Mouse (Mus musculus): Measurements from ENCODE around the gene Tspan10. TPM values are rescaled to one million over a fixed set of nuclear protein-coding genes. Genes with fewer than 3 reads are reported as not detected.

Tspan10 gene
- polyA plus RNA-seq, 1 experiment from 2014 or later, result not detected

DNA sequence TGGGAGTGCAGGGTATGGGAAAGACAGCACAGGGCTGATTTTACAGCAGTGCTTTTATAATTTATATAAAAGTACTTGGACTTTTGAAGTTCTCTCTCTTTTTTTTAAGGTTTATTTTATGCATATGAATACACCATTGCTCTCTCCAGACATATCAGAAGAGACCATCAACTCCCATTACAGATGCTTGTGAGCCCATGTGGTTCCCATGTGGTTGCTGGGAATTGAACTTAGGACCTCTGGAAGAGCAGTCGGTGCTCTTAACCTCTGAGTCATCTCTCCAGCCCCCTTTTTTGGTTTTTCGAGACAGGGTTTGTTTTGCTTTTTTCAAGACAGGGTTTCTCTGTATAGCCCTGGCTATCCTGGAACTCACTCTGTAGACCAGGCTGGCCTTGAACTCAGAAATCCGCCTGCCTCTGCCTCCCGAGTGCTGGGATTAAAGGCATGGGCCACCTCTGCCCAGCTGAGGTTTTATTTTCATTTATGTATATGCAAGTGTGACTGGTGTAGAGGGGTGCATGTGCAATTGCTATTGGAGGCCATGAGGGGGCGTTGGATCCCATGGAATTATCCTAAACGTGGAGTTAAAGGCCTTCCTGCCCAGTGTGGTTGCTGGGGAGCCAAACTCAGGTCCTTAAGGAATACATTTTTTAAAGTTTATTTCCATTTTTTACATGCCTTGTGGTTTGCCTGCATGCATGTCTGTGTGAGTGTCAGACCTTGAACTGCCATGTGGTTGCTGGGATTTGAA is 16.6 kb downstream of the Tspan10 start:
- TF ChIP-seq CTCF (IDR thresholded peaks at IDR 0.05; ENCODE audit: low read depth), result peak; percentile 47
- Histone ChIP-seq H3K4me1 (replicated peaks; ENCODE audit: control insufficient read depth, insufficient read depth, low read length) (0 out of 2 replicates have a peak, but pooled peaks cover 3% of the 10 kb centered on the region), H3K27me3 (replicated peaks; ENCODE audit: control insufficient read depth, insufficient read depth, low read length) (no peaks in the 10 kb centered on the region), H3K27ac (ENCODE audit: low read depth, low read length) (no peak overlapping the region), H3K9me3 (ENCODE audit: control insufficient read depth) (no peaks in the 10 kb centered on the region), H3K4me3 (ENCODE audit: low read depth, low read length) (peak overlapping the region; percentile 88), H3K4me2 (replicated peaks; ENCODE audit: low read depth) (peak overlapping the region; percentile 91), H3K36me3 (ENCODE audit: control insufficient read depth, insufficient read depth) (peaks cover 22% of the 10 kb centered on the region), H3K9ac (ENCODE audit: low read depth, low read length) (peak overlapping the region; percentile 83)
- WGBS, result 53% methylated on average over 6 of the region's 6 CpGs
- ATAC-seq, result no peak

DNA sequence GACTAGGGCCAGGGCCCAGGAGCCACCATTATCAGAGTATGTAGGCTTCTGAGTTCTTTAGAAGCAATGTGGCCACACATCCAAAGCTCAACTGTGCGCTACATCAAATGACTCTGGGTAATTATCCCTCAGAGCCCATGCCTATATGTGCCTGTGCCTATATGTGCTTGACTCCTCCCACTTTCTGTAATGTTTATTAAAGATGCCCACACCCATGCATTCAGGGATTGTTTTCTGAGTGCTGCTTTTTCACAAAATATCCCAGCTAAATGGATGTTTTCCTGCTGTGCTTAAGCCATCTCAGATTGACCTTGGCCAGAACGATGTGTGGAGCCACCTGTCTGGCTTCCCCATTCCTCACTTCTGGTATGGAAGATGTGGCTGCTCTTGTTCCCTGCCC is 21.1 kb downstream of the Tspan10 start:
- 89% methylated on average over 2 of the region's 2 CpGs for WGBS
- TF ChIP-seq CTCF (IDR thresholded peaks at IDR 0.05; ENCODE audit: low read depth), result no peak
- ATAC-seq, result no peak

DNA sequence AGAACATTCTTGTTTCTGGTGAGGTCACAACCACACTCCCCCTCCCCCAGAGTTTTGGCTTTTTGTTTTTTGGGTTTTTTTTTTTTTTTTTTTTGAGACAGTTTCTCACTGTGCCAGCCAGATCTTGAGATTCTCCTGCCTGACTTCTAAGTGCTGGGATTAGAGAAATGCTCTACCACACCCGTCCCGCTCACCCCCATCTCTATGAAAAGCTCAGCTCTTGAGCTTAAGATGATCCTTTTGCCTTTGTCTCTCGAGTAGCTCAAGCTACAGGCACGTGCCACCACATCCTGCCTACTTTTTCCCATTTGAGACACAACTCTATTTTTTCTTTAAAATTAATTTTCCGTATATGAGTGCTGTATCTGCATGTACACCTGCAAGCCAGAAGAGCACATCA is 21.9 kb downstream of the Tspan10 start:
- Histone ChIP-seq H3K27ac (ENCODE audit: low read depth, low read length) (no peak overlapping the region), H3K27me3 (replicated peaks; ENCODE audit: control insufficient read depth, insufficient read depth, low read length) (no peaks in the 10 kb centered on the region), H3K4me1 (replicated peaks; ENCODE audit: control insufficient read depth, insufficient read depth, low read length) (peaks cover 9% of the 10 kb centered on the region; the same call in 1 of the 2 replicates), H3K36me3 (ENCODE audit: control insufficient read depth, insufficient read depth) (peaks cover 30% of the 10 kb centered on the region), H3K4me3 (ENCODE audit: low read depth, low read length) (no peak overlapping the region), H3K9me3 (ENCODE audit: control insufficient read depth) (no peaks in the 10 kb centered on the region), H3K4me2 (replicated peaks; ENCODE audit: low read depth) (no peak overlapping the region), H3K9ac (ENCODE audit: low read depth, low read length) (no peak overlapping the region)
- no peak for TF ChIP-seq CTCF (IDR thresholded peaks at IDR 0.05; ENCODE audit: low read depth)
- ATAC-seq, result no peak
- WGBS, result 86% methylated on average over 5 of the region's 5 CpGs

More for the DNA sequence above, 21.1 kb downstream of the Tspan10 start:
- H3K9ac ChIP-seq (ENCODE audit: low read depth, low read length), result no peak overlapping the region
- H3K4me1 ChIP-seq (replicated peaks; ENCODE audit: control insufficient read depth, insufficient read depth, low read length), result peaks cover 11% of the 10 kb centered on the region; the same call in 1 of the 2 replicates
- H3K27ac ChIP-seq (ENCODE audit: low read depth, low read length), result no peak overlapping the region
- no peak overlapping the region for H3K4me3 ChIP-seq (ENCODE audit: low read depth, low read length)
- H3K9me3 ChIP-seq (ENCODE audit: control insufficient read depth), result no peaks in the 10 kb centered on the region
- peaks cover 28% of the 10 kb centered on the region for H3K36me3 ChIP-seq (ENCODE audit: control insufficient read depth, insufficient read depth)
- no peak overlapping the region for H3K4me2 ChIP-seq (replicated peaks; ENCODE audit: low read depth)
- no peaks in the 10 kb centered on the region for H3K27me3 ChIP-seq (replicated peaks; ENCODE audit: control insufficient read depth, insufficient read depth, low read length)

DNA sequence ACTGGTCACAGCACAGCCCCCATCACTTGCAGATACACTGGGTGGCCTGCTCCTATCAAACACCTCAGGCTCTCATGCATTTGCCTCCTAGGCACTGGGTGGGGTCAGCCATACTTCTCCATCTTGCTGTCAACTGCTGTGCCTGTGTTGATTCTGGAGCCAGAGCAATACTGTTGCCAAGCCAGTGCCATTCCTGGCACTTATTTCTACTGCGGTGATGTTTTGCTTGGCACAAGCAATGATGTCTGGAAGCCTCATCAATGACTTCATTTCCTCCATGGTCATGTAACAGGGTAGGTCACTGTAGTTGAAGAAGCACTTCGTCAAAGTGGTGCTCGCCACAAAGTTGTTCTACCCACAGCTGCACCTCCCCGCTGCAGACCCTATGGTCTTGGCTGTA is 23.1 kb downstream of the Tspan10 start:
- Histone ChIP-seq H3K27me3 (replicated peaks; ENCODE audit: control insufficient read depth, insufficient read depth, low read length) (no peaks in the 10 kb centered on the region), H3K27ac (ENCODE audit: low read depth, low read length) (no peak overlapping the region), H3K4me3 (ENCODE audit: low read depth, low read length) (no peak overlapping the region), H3K9ac (ENCODE audit: low read depth, low read length) (no peak overlapping the region), H3K9me3 (ENCODE audit: control insufficient read depth) (no peaks in the 10 kb centered on the region), H3K4me1 (replicated peaks; ENCODE audit: control insufficient read depth, insufficient read depth, low read length) (peaks cover 9% of the 10 kb centered on the region; the same call in 1 of the 2 replicates), H3K4me2 (replicated peaks; ENCODE audit: low read depth) (no peak overlapping the region), H3K36me3 (ENCODE audit: control insufficient read depth, insufficient read depth) (peaks cover 41% of the 10 kb centered on the region)
- no peak for TF ChIP-seq CTCF (IDR thresholded peaks at IDR 0.05; ENCODE audit: low read depth)
- ATAC-seq, result no peak
- whole genome bisulfite sequencing, result 77% methylated on average over 4 of the region's 4 CpGs

DNA sequence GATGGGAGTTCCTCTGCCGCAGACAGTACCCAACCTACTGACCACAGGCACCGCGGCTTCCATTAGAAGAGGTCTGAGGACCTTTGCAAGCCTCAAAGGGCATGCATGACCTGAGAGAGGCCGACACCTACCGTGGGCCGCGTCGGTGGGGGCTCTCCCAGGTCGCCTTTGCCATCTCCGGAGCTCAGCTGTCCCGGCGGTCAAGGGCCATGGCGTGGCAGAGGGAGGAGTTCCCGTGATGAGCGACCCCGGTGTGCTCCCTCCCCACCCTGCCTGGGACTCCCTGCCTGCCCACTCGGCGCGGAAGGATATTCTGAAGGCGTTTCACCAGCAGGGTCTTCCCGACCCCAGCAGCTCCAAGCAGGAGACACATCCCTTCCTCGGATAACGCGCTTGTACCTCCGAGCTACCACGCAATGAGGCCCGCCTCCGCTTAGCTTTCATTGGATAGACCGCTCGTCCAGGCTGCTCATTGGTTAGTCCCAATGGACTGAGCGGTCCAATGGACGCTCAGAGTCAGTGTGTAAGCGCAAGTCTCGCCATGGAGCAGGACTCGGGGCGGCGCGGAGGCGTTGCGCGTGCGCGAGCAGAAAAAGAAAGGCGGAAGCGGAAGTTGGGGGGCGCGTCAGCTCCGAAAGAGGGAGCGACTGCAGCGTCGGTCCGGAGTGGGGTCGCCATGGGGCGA is 24.7 kb downstream of the Tspan10 start, which contains the start of gene Arl16:
Gene Arl16 (minus strand): TSS at position 557 of the 685 bp plus-strand sequence.
- Histone ChIP-seq H3K9me3 (ENCODE audit: control insufficient read depth) (no peaks in the 10 kb centered on the region), H3K27me3 (replicated peaks; ENCODE audit: control insufficient read depth, insufficient read depth, low read length) (no peaks in the 10 kb centered on the region), H3K4me2 (replicated peaks; ENCODE audit: low read depth) (peak within 1 kb of the TSS; percentile 89), H3K9ac (ENCODE audit: low read depth, low read length) (peak within 1 kb of the TSS; percentile 89), H3K36me3 (ENCODE audit: control insufficient read depth, insufficient read depth) (peaks cover 41% of the 10 kb centered on the region), H3K4me3 (ENCODE audit: low read depth, low read length) (peak within 1 kb of the TSS; percentile 97), H3K27ac (ENCODE audit: low read depth, low read length) (peak within 1 kb of the TSS; percentile 66), H3K4me1 (replicated peaks; ENCODE audit: control insufficient read depth, insufficient read depth, low read length) (peaks cover 9% of the 10 kb centered on the region; the same call in 1 of the 2 replicates)
- 0 out of 2 replicates have a peak, but pooled peaks have one; percentile 3 for TF ChIP-seq CTCF (IDR thresholded peaks at IDR 0.05; ENCODE audit: low read depth)
- under 1% methylated on average over 54 of the region's 54 CpGs for WGBS
- ATAC-seq, result peak; percentile 100

DNA sequence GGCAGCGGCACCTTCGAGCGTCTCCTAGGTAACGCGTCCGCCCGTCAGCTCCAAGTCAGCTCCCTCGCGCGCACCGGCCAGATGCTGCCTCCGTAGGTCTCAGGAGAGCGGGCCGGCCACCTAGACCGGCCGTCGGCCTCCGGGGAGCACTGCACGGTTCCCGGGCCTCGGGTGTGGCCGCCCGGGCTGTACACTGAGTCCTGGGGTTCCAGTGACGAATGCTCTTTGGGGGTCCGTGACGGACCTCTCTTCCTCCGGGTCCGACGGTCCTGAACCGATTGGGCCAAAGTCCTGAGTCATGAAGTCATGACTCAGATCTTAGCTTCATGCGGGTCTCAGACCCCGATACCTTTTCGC is 25.3 kb downstream of the Tspan10 start:
- Histone ChIP-seq H3K9me3 (ENCODE audit: control insufficient read depth) (no peaks in the 10 kb centered on the region), H3K9ac (ENCODE audit: low read depth, low read length) (peak overlapping the region; percentile 89), H3K4me2 (replicated peaks; ENCODE audit: low read depth) (peak overlapping the region; percentile 89), H3K4me1 (replicated peaks; ENCODE audit: control insufficient read depth, insufficient read depth, low read length) (peaks cover 9% of the 10 kb centered on the region; the same call in 1 of the 2 replicates), H3K4me3 (ENCODE audit: low read depth, low read length) (peak overlapping the region; percentile 97), H3K27me3 (replicated peaks; ENCODE audit: control insufficient read depth, insufficient read depth, low read length) (no peaks in the 10 kb centered on the region), H3K27ac (ENCODE audit: low read depth, low read length) (peak overlapping the region; percentile 66), H3K36me3 (ENCODE audit: control insufficient read depth, insufficient read depth) (peaks cover 41% of the 10 kb centered on the region)
- peak; percentile 61; the same call in 1 of the 2 replicates for ATAC-seq
- TF ChIP-seq CTCF (IDR thresholded peaks at IDR 0.05; ENCODE audit: low read depth), result no peak
- WGBS, result 0% methylated on average over 33 of the region's 33 CpGs

All from intestine, postnatal 0 days (tissue).